Mouse (Mus musculus): ENCODE measurements at regions not wholly inside any gene's neighbourhood (a gene's known extent, or its start where the extent isn't known, plus 50 kb on each side); places are given as distances from the start of the nearest gene placed in this dataset.

DNA sequence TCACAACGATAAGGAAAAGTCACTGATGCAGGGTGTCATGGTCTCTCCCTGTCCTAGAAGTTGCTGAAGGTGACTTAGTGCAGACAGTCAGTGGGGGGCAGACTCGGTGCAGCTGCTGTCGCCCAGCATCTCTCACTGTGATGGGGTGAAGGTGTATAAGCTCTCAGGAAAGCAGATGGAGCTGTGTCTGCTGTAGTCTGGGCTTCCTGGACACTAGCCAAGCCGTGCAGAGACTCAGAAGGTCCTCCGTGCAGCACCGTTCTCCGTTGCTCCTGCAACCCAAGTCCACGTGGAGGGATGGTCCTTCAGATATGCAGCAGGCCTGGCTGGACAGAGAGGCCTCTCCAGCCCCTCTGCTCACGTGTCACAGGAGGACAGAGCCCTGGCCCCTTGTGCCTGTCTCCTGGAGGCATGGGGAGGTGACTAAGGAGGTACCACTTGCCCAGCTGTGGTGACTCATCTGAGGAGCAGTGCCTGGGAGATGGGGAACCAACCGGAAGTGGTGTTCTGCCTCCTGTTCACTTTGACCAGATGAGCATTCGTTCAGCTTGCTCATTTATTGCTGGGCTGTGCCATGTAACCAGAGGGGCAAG, 171.2 kb downstream of the Gadd45g start:
- H3K9ac ChIP-seq (ENCODE audit: low read depth, low read length), result no peak overlapping the region
- no peaks in the 10 kb centered on the region for H3K36me3 ChIP-seq (ENCODE audit: control insufficient read depth, insufficient read depth, low read length)
- peaks cover 30% of the 10 kb centered on the region for H3K4me1 ChIP-seq (ENCODE audit: control insufficient read depth, insufficient read depth, low read length)
- H3K27ac ChIP-seq (replicated peaks; ENCODE audit: low read depth, low read length), result no peak overlapping the region
- H3K9me3 ChIP-seq (ENCODE audit: control insufficient read depth, low read length), result no peaks in the 10 kb centered on the region
- DNase-seq (ENCODE audit: low spot score) (no peak), ATAC-seq (ENCODE audit: low read depth) (no peak)
- WGBS, result 67% methylated on average over 11 of the region's 11 CpGs
- no peaks in the 10 kb centered on the region for H3K27me3 ChIP-seq (replicated peaks; ENCODE audit: control insufficient read depth, insufficient read depth, low read length)
- H3K4me2 ChIP-seq (ENCODE audit: low read depth, low read length), result no peak overlapping the region
- no peak overlapping the region for H3K4me3 ChIP-seq (ENCODE audit: low read depth, low read length)

GRCm38 (mm10) chr13:52019647-52020046, 173.2 kb downstream of the Gadd45g start:
- ATAC-seq (ENCODE audit: low read depth) (no peak), DNase-seq (ENCODE audit: low spot score) (peak; percentile 36)
- Histone ChIP-seq H3K27ac (replicated peaks; ENCODE audit: low read depth, low read length) (no peak overlapping the region), H3K4me2 (ENCODE audit: low read depth, low read length) (no peak overlapping the region), H3K36me3 (ENCODE audit: control insufficient read depth, insufficient read depth, low read length) (no peaks in the 10 kb centered on the region), H3K27me3 (replicated peaks; ENCODE audit: control insufficient read depth, insufficient read depth, low read length) (no peaks in the 10 kb centered on the region), H3K4me1 (ENCODE audit: control insufficient read depth, insufficient read depth, low read length) (peaks cover 33% of the 10 kb centered on the region), H3K9me3 (ENCODE audit: control insufficient read depth, low read length) (no peaks in the 10 kb centered on the region), H3K9ac (ENCODE audit: low read depth, low read length) (no peak overlapping the region), H3K4me3 (ENCODE audit: low read depth, low read length) (no peak overlapping the region)
- 80% methylated on average over 8 of the region's 8 CpGs for WGBS

- ATAC-seq (ENCODE audit: low read depth) (no peak), DNase-seq (ENCODE audit: low spot score) (no peak)
- Histone ChIP-seq H3K9me3 (ENCODE audit: control insufficient read depth, low read length) (no peaks in the 10 kb centered on the region), H3K27me3 (replicated peaks; ENCODE audit: control insufficient read depth, insufficient read depth, low read length) (no peaks in the 10 kb centered on the region), H3K36me3 (ENCODE audit: control insufficient read depth, insufficient read depth, low read length) (no peaks in the 10 kb centered on the region), H3K4me3 (ENCODE audit: low read depth, low read length) (no peak overlapping the region), H3K4me2 (ENCODE audit: low read depth, low read length) (no peak overlapping the region), H3K4me1 (ENCODE audit: control insufficient read depth, insufficient read depth, low read length) (peaks cover 30% of the 10 kb centered on the region), H3K27ac (replicated peaks; ENCODE audit: low read depth, low read length) (no peak overlapping the region), H3K9ac (ENCODE audit: low read depth, low read length) (no peak overlapping the region)
- WGBS, result 19% methylated on average over 11 of the region's 11 CpGs
These were observed 174.7 kb downstream of the Gadd45g start for GRCm38 (mm10) chr13:52021150-52021549.

- Histone ChIP-seq H3K36me3 (ENCODE audit: control insufficient read depth, insufficient read depth, low read length) (no peaks in the 10 kb centered on the region), H3K4me2 (ENCODE audit: low read depth, low read length) (no peak overlapping the region; the same call in 1 of the 2 replicates), H3K4me3 (ENCODE audit: low read depth, low read length) (no peak overlapping the region), H3K27me3 (replicated peaks; ENCODE audit: control insufficient read depth, insufficient read depth, low read length) (no peaks in the 10 kb centered on the region), H3K4me1 (ENCODE audit: control insufficient read depth, insufficient read depth, low read length) (peaks cover 36% of the 10 kb centered on the region), H3K27ac (replicated peaks; ENCODE audit: low read depth, low read length) (peak overlapping the region; percentile 36), H3K9ac (ENCODE audit: low read depth, low read length) (no peak overlapping the region), H3K9me3 (ENCODE audit: control insufficient read depth, low read length) (no peaks in the 10 kb centered on the region)
- ATAC-seq (ENCODE audit: low read depth), result 0 out of 2 replicates have a peak, but pooled peaks have one; percentile 48
- WGBS, result 31% methylated on average over 6 of the region's 6 CpGs
- DNase-seq (ENCODE audit: low spot score), result no peak
These were observed 175.3 kb downstream of the Gadd45g start for GRCm38 (mm10) chr13:52021828-52022227.

- ATAC-seq (ENCODE audit: low read depth) (no peak), DNase-seq (ENCODE audit: low spot score) (no peak)
- H3K4me1 ChIP-seq (ENCODE audit: control insufficient read depth, insufficient read depth, low read length), result peaks cover 43% of the 10 kb centered on the region
- H3K9me3 ChIP-seq (ENCODE audit: control insufficient read depth, low read length), result no peaks in the 10 kb centered on the region
- 78% methylated on average over 4 of the region's 4 CpGs for WGBS
- H3K27me3 ChIP-seq (replicated peaks; ENCODE audit: control insufficient read depth, insufficient read depth, low read length), result no peaks in the 10 kb centered on the region
- H3K4me2 ChIP-seq (ENCODE audit: low read depth, low read length), result no peak overlapping the region
- no peak overlapping the region for H3K4me3 ChIP-seq (ENCODE audit: low read depth, low read length)
- H3K27ac ChIP-seq (replicated peaks; ENCODE audit: low read depth, low read length), result no peak overlapping the region
- H3K9ac ChIP-seq (ENCODE audit: low read depth, low read length), result no peak overlapping the region
- H3K36me3 ChIP-seq (ENCODE audit: control insufficient read depth, insufficient read depth, low read length), result no peaks in the 10 kb centered on the region
These were observed 176.1 kb downstream of the Gadd45g start for GRCm38 (mm10) chr13:52022529-52022928.

DNA sequence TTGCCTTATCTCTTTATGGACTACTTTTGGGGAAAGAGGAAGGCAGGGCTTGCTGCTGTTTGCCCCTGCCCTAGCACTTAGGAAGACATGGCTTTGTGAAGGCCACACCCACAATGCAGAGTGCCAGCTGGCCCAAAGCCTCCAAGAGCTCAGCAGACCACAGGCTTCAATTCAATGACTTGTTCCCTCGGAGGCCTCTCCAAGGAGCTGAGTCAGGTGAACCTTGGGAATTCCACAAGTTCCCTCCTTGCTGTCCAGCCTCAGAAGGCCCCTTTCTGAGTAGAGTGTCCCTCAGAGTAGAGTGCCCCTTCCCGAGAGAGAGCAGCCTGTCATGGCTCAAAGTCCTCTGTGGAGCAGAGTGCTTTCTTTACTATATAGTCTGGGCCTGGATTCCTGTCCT, 177.9 kb downstream of the Gadd45g start:
- H3K27ac ChIP-seq (replicated peaks; ENCODE audit: low read depth, low read length), result peak overlapping the region; percentile 1; the same call in 1 of the 2 replicates
- H3K9me3 ChIP-seq (ENCODE audit: control insufficient read depth, low read length), result no peaks in the 10 kb centered on the region
- no peaks in the 10 kb centered on the region for H3K36me3 ChIP-seq (ENCODE audit: control insufficient read depth, insufficient read depth, low read length)
- H3K4me1 ChIP-seq (ENCODE audit: control insufficient read depth, insufficient read depth, low read length), result peaks cover 46% of the 10 kb centered on the region
- 23% methylated on average over 2 of the region's 2 CpGs for WGBS
- 0 out of 2 replicates have a peak overlapping the region, but pooled peaks have one; percentile 29 for H3K4me2 ChIP-seq (ENCODE audit: low read depth, low read length)
- ATAC-seq (ENCODE audit: low read depth) (peak; percentile 31; the same call in 1 of the 2 replicates), DNase-seq (ENCODE audit: low spot score) (peak; percentile 82)
- no peaks in the 10 kb centered on the region for H3K27me3 ChIP-seq (replicated peaks; ENCODE audit: control insufficient read depth, insufficient read depth, low read length)
- H3K9ac ChIP-seq (ENCODE audit: low read depth, low read length), result no peak overlapping the region
- no peak overlapping the region for H3K4me3 ChIP-seq (ENCODE audit: low read depth, low read length)

DNA sequence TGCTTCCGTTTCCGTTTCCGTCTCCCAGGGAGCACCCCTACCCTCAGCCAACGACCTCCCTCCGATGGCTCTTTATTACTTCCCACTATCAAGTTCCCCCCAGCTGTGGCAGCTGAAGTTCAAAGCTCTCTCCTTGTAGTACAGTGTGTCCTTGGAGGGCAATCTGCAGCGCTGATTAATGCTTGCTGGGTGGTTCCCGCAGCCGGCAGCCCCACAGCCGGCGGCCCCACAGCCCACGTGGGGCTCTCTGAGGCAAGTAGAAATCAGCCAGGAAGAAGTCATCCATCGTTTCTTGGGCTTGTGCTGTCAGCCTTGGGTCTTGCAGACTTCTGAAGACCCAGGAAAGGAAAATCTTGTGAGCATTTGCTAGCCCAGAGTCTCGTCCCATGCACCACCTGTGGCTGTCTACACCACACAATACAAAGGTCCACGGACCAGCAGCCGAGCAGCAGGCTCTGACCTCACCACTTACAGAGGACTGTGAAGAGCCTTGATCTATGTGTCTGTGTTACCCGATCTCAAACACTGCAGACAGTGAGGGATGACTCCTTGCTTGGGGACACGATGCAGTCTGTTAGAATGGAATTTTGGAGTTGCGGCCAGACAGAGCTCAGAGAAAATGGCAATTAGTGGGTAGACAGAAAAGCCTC, 178.5 kb downstream of the Gadd45g start:
- peak overlapping the region; percentile 1 for H3K27ac ChIP-seq (replicated peaks; ENCODE audit: low read depth, low read length)
- H3K4me2 ChIP-seq (ENCODE audit: low read depth, low read length), result peak overlapping the region; percentile 29
- DNase-seq (ENCODE audit: low spot score), result peak; percentile 80
- WGBS, result 25% methylated on average over 18 of the region's 18 CpGs
- no peaks in the 10 kb centered on the region for H3K27me3 ChIP-seq (replicated peaks; ENCODE audit: control insufficient read depth, insufficient read depth, low read length)
- no peaks in the 10 kb centered on the region for H3K36me3 ChIP-seq (ENCODE audit: control insufficient read depth, insufficient read depth, low read length)
- H3K9ac ChIP-seq (ENCODE audit: low read depth, low read length), result no peak overlapping the region
- H3K4me3 ChIP-seq (ENCODE audit: low read depth, low read length), result no peak overlapping the region
- H3K4me1 ChIP-seq (ENCODE audit: control insufficient read depth, insufficient read depth, low read length), result peaks cover 46% of the 10 kb centered on the region
- no peaks in the 10 kb centered on the region for H3K9me3 ChIP-seq (ENCODE audit: control insufficient read depth, low read length)
- peak; percentile 56 for ATAC-seq (ENCODE audit: low read depth)

DNA sequence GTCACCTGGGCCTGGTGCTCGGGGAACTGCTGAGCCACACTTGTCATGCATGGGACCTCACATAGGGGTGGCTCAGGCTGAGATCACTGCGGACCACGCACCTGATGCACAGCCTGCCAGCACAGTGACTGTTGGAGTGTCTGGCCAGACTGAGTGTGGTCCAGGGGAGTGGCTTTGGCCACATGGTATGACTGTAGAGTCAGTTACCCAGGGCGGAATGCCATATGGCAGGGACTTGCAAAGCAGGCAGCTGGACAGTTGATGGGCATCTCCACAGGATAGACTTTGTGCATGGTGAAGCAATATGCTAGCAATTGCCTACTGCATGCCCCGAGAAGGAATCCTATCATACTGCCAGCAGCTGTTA, 179.0 kb downstream of the Gadd45g start:
- Histone ChIP-seq H3K4me1 (ENCODE audit: control insufficient read depth, insufficient read depth, low read length) (peaks cover 46% of the 10 kb centered on the region), H3K27me3 (replicated peaks; ENCODE audit: control insufficient read depth, insufficient read depth, low read length) (no peaks in the 10 kb centered on the region), H3K9me3 (ENCODE audit: control insufficient read depth, low read length) (no peaks in the 10 kb centered on the region), H3K27ac (replicated peaks; ENCODE audit: low read depth, low read length) (no peak overlapping the region; the same call in 1 of the 2 replicates), H3K36me3 (ENCODE audit: control insufficient read depth, insufficient read depth, low read length) (no peaks in the 10 kb centered on the region), H3K4me2 (ENCODE audit: low read depth, low read length) (no peak overlapping the region), H3K9ac (ENCODE audit: low read depth, low read length) (no peak overlapping the region), H3K4me3 (ENCODE audit: low read depth, low read length) (no peak overlapping the region)
- no peak; the same call in 1 of the 2 replicates for ATAC-seq (ENCODE audit: low read depth)
- 78% methylated on average over 5 of the region's 5 CpGs for WGBS
- DNase-seq (ENCODE audit: low spot score), result peak; percentile 55

DNA sequence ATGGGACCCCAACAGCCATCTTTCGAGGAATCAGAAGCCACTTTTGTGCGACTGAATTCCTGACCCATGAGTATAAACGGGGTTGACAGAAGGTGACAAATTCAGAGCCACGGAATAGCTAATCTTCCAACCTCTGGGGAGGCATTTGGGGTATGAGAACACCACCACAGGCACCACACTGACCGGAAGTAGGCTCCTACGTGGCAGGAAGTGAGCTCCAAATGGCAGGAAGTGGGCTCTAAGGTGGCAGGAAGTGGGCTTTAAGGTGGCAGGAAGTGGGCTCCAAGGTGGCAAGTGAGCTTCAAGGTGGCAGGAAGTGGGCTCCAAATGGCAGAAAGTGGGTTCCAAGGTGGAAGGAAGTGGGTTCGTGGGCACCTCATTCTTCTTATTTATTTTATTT, 179.8 kb downstream of the Gadd45g start:
- Histone ChIP-seq H3K27me3 (replicated peaks; ENCODE audit: control insufficient read depth, insufficient read depth, low read length) (no peaks in the 10 kb centered on the region), H3K4me3 (ENCODE audit: low read depth, low read length) (no peak overlapping the region), H3K4me1 (ENCODE audit: control insufficient read depth, insufficient read depth, low read length) (peaks cover 40% of the 10 kb centered on the region), H3K9me3 (ENCODE audit: control insufficient read depth, low read length) (no peaks in the 10 kb centered on the region), H3K36me3 (ENCODE audit: control insufficient read depth, insufficient read depth, low read length) (no peaks in the 10 kb centered on the region), H3K9ac (ENCODE audit: low read depth, low read length) (no peak overlapping the region), H3K4me2 (ENCODE audit: low read depth, low read length) (no peak overlapping the region), H3K27ac (replicated peaks; ENCODE audit: low read depth, low read length) (no peak overlapping the region)
- DNase-seq (ENCODE audit: low spot score) (no peak), ATAC-seq (ENCODE audit: low read depth) (no peak)
- 83% methylated on average over 7 of the region's 7 CpGs for WGBS

Measured in embryonic facial prominence, embryonic 14.5 days (tissue).